Mouse (Mus musculus) embryonic stem cell, embryonic (primary cell): ENCODE data around the gene Gm3415.
"Not testable (repeated sequence)": the region's sequence is repeated elsewhere in the genome, so short reads cannot be mapped to it uniquely, and the experiment has no call there.

ENCODE experiments used
- CTCF ChIA-PET, 4 experiments: fragments of 300-600 bp in 2 of 4; fragments of 350-600 bp in 2 of 4; sonication (Branson Sonifier 250); formaldehyde crosslinking; loops; one replicate each; lab custom pipeline; 2022; ENCODE audit warnings: inconsistent platforms in 2 of 4; lab: Charles Lee
- POLR2A ChIA-PET, 4 experiments: fragments of 300-600 bp in 2 of 4; fragments of 350-600 bp in 2 of 4; sonication (Branson Sonifier 250); formaldehyde crosslinking; loops; one replicate each; lab custom pipeline; 2022; ENCODE audit warnings: antibody characterized with exemption in 4 of 4, inconsistent platforms in 1 of 4; lab: Charles Lee

Gene Gm3415

GRCm38 (mm10) chr5:146555836-146556235 is at the start of gene Gm3415:
TSS of gene Gm3415 (plus strand) at chr5:146556136.
- CTCF ChIA-PET, POLR2A ChIA-PET: not testable (repeated sequence)

GRCm38 (mm10) chr5:146513823-146514222 is 42.1 kb upstream of the Gm3415 start, which contains the start of gene Gm3402:
TSS of gene Gm3402 (plus strand) at chr5:146514123.
- POLR2A ChIA-PET, CTCF ChIA-PET: not testable (repeated sequence)

GRCm38 (mm10) chr5:146525501-146525900 is 30.4 kb upstream of the Gm3415 start, which contains the start of gene Gm3404:
TSS of gene Gm3404 (plus strand) at chr5:146525801.
- CTCF ChIA-PET, POLR2A ChIA-PET: not testable (repeated sequence)

- POLR2A ChIA-PET, CTCF ChIA-PET: not testable (repeated sequence)
Observed at GRCm38 (mm10) chr5:146537347-146537746, 18.6 kb upstream of the Gm3415 start, which contains the start of gene Gm3409. TSS of gene Gm3409 (plus strand) at chr5:146537647.

- ChIA-PET POLR2A (no interaction called here), CTCF (interaction anchor here in 1 of 4 experiments (0.6 kb wide), 1 partner anchor 230 kb away, joined by 5 read pairs; the partner anchor contains the start of gene Usp12)
Observed at GRCm38 (mm10) chr5:146564259-146564658, 8.3 kb downstream of the Gm3415 start.

- POLR2A ChIA-PET = no interaction called here
- CTCF ChIA-PET = interaction anchor here (0.6 to 1.0 kb wide), 7 partner anchors 21 to 453 kb away, joined by 3 to 5 read pairs (median 3); no protein-coding TSS in a partner anchor
Observed at GRCm38 (mm10) chr5:146567054-146567453, 11.1 kb downstream of the Gm3415 start.

- CTCF ChIA-PET, POLR2A ChIA-PET: not testable (repeated sequence)
Observed at GRCm38 (mm10) chr5:146570179-146570578, 14.2 kb downstream of the Gm3415 start.

- POLR2A ChIA-PET = interaction anchor here in 1 of 4 experiments (1.2 kb wide), 1 partner anchor 37 kb away, joined by 3 read pairs; no protein-coding TSS in a partner anchor
- CTCF ChIA-PET = not testable (repeated sequence)
Observed at GRCm38 (mm10) chr5:146571830-146572734, 16.1 kb downstream of the Gm3415 start.

GRCm38 (mm10) chr5:146572735-146573042 is 16.8 kb downstream of the Gm3415 start:
- CTCF ChIA-PET = interaction anchor here in 1 of 4 experiments (0.6 kb wide), 1 partner anchor 746 kb away, joined by 3 read pairs; no protein-coding TSS in a partner anchor
- POLR2A ChIA-PET = not testable (repeated sequence)

GRCm38 (mm10) chr5:146576668-146577067 is 20.7 kb downstream of the Gm3415 start:
- ChIA-PET CTCF (interaction anchor here in 3 of 4 experiments (0.6 to 1.3 kb wide), 7 partner anchors 8 to 1316 kb away, joined by 3 to 17 read pairs (median 4); no protein-coding TSS in a partner anchor), POLR2A (interaction anchor here in 2 of 4 experiments (0.5 to 0.7 kb wide), 2 partner anchors 370 to 1044 kb away, joined by 5 read pairs; no protein-coding TSS in a partner anchor)

- CTCF ChIA-PET = interaction anchor here in 1 of 4 experiments (0.6 to 0.7 kb wide), 2 partner anchors 7 to 622 kb away, joined by 3 to 17 read pairs; no protein-coding TSS in a partner anchor
- POLR2A ChIA-PET = interaction anchor here in 2 of 4 experiments (1.0 to 1.2 kb wide), 2 partner anchors 10 to 12 kb away, joined by 3 read pairs; no protein-coding TSS in a partner anchor
Observed at GRCm38 (mm10) chr5:146584156-146584477, 28.2 kb downstream of the Gm3415 start.

- ChIA-PET POLR2A (interaction anchor here in 2 of 4 experiments (1.0 to 1.8 kb wide), 4 partner anchors 10 to 331 kb away, joined by 3 to 5 read pairs (median 4); no protein-coding TSS in a partner anchor), CTCF (interaction anchor here in 2 of 4 experiments (0.6 to 0.7 kb wide), 2 partner anchors 8 to 272 kb away, joined by 4 to 17 read pairs; no protein-coding TSS in a partner anchor)
Observed at GRCm38 (mm10) chr5:146584478-146585306, 28.8 kb downstream of the Gm3415 start, which contains the start of gene Gpr12. TSS of gene Gpr12 (minus strand) at chr5:146585239.

- ChIA-PET CTCF (no interaction called here), POLR2A (interaction anchor here in 2 of 4 experiments (0.6 to 1.8 kb wide), 4 partner anchors 17 to 332 kb away, joined by 3 to 5 read pairs (median 4); no protein-coding TSS in a partner anchor)
Observed at GRCm38 (mm10) chr5:146585307-146585651, 29.3 kb downstream of the Gm3415 start.

- CTCF ChIA-PET = interaction anchor here in 2 of 4 experiments (0.5 to 0.7 kb wide), 3 partner anchors 23 to 1578 kb away, joined by 3 to 6 read pairs (median 4); no protein-coding TSS in a partner anchor
Observed at GRCm38 (mm10) chr5:146586357-146587070, 30.6 kb downstream of the Gm3415 start.

GRCm38 (mm10) chr5:146590987-146591386 is 35.1 kb downstream of the Gm3415 start:
- ChIA-PET POLR2A (no interaction called here), CTCF (no interaction called here)

More at GRCm38 (mm10) chr5:146586357-146587070, 30.6 kb downstream of the Gm3415 start:
- POLR2A ChIA-PET = interaction anchor here in 1 of 4 experiments (1.8 kb wide), 1 partner anchor 15 kb away, joined by 5 read pairs; no protein-coding TSS in a partner anchor

- ChIA-PET CTCF (no interaction called here), POLR2A (no interaction called here)
Observed at GRCm38 (mm10) chr5:146591636-146592035, 35.7 kb downstream of the Gm3415 start.

GRCm38 (mm10) chr5:146592580-146592979 is 36.6 kb downstream of the Gm3415 start:
- ChIA-PET POLR2A (no interaction called here), CTCF (no interaction called here)
